Mouse (Mus musculus) monocyte, adult 5-6 weeks (primary cell): ENCODE data around the gene Ppp1r10. TPM values are rescaled to one million over a fixed set of nuclear protein-coding genes. Genes with fewer than 3 reads are reported as not detected.
A peak's percentile ranks its signal among the peaks of the same experiment; 100 is the strongest.

ENCODE experiments used
- ATAC-seq: fragments of 153-309, 156-312 bp; replicated peaks from 2 replicates; pipeline ENCODE4 v1.8.0; 2017; ENCODE audit warnings: mild to moderate bottlenecking; ENCODE audit not compliant: low TSS enrichment, insufficient number of reproducible peaks, severe bottlenecking, poor library complexity, low FRiP score
- total RNA-seq: library from RNA; stranded (forward); fragments of 200-1000, 200-491, 200-594 nt; gene quantifications from 3 replicates; pipeline ENCODE4 v1.2.3, GENCODE M21; 2017

Gene Ppp1r10
- total RNA-seq, 1 experiment from 2014 or later = 106 TPM

DNA sequence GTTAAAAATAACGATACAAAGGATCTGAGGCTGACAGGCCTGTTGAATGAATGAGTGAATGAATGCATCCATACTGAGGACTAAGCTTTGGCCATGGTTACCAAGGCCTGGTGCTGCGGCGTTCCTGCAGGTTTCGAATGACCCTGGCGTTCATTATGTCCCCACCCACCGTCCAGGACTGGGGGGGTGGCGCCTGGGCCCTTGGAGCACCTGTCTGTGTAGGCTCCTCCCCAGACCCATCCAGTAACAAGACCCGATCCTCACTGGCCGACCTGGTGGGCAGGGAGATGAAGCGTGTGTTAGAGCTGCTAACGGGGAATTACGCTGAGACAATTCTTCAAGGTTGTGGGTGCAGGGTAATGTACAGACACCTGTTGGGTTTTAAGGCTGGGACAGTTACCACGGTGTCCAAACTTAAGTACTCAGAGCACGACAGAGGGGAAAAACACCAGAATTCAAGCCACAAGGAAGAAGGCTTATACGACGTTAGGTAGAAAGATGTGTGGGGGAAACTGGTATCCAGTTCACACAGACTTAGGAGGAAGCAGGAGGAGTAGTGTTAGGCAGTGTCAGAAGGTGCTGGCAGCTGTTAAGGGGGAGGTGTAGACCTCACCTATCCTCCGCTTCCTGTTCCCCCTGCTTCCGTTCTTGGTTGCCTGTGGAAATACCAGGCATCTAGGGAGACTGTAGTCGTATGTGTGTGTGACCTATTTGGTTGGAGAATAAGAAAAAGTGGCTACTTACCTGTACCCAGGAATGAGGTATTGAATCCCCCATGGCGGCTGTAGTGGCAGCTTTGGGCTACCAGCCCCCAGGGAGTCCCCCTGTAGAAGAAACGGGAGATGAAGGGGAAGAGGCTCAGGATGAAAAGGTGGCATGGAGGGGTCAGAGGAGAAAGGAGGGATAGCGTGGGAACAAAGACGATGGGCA is 18.3 kb upstream of the Ppp1r10 start:
- ATAC-seq = no peak

DNA sequence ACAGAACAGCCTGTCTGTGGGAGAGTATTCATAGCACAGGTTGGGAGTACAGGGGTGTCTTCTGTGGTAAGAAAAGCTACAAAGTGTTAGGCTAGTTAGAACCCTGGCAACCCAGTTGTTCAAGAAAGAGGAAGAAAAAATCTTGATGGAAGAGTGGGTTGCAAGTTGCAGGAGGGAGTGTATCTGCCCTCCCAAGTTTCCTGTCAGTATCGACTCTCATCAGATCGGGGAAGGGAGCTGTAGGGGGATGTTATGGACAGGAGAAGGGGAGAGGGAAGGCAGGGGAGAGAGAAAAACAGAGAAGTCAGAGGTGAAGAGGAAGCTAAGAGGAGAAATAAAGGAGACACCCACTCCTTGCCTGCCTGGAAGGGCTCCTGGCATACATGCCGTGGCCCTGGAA is 15.6 kb upstream of the Ppp1r10 start:
- ATAC-seq = no peak

DNA sequence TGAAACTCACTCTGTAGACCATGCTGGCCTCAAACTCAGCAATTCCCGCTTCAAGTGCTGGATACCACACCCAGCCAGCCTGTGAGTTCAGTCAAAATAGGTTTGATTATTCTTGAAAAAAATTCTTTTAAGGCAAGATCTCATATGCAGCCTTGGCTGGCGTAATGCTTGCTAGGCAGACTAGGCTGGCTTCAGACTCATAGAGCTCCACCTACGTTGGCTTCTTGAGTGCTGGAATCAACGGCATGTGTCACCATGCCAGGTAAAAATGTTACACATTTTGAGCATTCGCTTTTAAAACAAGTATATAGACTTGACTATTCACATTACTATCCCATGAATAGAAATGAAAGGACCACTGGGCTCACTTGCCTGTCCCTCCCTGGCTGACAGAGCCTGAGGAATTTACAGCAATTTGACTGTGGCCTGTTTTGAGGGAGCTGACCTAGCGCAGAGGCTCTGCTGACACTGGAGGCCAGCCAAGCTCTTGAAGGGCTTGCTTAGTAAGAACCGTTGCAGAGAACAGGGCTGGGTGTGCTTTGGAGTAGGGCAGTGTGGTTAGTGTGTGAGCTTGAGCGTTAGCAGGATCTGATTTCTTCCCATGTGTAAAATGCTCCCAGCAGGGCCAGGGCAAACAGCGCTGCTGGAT is 12.8 kb upstream of the Ppp1r10 start:
- no peak for ATAC-seq

DNA sequence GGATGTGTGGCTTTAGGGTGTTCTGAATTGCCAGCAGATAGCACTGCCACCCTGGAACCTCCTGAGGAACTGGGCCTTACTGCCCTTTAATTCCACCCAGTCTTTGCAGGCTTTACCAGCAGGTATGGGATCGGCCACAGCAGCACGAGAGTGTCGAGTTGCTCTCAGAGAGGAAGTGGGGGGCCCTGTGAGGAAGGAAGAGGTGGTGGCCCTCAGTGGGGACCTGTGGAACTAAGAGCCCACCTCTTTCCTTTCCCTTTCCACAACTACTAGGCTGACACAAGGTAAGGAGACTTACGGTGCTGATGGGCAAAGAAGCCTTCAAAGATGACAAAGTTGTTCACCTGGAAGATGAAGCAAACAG is 12.3 kb upstream of the Ppp1r10 start:
- ATAC-seq = no peak

DNA sequence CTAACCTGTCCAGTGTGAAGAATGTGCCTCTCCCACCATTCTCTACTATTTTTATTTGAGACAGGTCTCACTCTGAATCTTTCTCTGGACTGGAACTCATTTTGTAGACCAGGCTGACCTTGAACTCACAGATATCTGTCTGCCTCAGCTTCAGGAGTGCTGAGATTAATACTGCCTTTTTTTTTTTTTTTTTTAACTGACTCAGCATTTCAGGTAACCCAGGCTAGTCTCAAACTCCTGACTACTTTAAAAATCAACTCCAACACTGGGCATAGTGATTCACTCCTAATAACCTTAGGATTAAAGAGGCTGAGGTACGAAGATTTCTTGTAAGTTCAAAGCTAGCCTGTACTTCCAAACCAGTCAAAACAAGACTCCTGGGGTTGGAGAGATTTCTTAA is 10.6 kb upstream of the Ppp1r10 start:
- ATAC-seq = no peak

DNA sequence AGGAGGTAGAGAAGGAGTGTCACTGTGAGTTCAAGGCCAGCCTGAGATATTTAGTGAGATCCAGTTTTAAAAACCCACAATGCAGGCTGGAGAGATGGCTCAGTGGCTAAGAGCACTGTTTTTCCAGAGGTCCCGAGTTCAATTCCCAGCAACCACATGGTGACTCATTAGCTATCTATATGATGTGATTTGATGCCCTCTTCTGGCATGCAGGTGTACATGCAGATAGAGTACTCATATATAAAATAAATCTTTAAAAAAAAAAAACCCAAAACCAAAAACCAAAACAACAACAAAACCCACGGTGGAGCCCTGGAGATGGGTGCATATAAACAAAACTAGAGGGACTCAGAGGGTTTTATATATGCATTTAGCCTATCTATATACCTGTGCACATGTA is 8.6 kb upstream of the Ppp1r10 start:
- ATAC-seq = no peak

DNA sequence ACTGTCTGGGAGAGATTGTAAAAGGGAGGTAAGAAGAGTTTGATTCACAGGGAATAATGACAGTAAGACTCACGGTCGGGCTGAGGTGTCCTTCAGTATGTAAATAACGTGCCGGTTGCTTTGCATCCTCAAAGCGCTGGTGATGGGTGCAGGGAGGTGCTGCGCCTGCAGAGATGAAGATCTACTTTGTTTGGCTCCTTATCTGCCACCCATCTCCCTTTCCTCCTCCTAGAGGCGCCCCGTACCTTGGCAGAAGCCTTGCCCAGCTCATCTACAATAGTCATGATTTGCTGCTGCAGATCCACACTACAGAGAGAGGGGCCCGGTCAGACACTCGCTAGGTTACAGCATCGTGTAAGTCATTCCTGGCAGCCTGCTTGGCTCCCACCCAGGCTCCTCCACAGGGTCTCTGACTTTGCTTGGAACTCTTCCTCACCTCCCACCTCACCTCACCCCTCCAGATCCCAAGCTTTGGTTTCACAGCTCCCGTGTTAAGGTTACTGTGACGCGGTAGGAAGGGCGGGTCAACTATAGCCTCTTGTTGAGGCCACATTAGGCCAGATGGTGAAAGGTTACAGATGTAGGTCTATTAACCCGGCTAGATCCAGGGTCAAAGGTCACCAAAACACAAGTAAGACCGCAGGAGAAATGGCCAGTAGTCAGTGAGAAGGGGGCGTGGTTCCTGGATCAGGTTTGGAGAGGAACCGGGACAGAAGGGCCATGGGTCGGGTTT is 6.9 kb upstream of the Ppp1r10 start:
- ATAC-seq = peak; percentile 40; the same call in 1 of the 2 replicates

DNA sequence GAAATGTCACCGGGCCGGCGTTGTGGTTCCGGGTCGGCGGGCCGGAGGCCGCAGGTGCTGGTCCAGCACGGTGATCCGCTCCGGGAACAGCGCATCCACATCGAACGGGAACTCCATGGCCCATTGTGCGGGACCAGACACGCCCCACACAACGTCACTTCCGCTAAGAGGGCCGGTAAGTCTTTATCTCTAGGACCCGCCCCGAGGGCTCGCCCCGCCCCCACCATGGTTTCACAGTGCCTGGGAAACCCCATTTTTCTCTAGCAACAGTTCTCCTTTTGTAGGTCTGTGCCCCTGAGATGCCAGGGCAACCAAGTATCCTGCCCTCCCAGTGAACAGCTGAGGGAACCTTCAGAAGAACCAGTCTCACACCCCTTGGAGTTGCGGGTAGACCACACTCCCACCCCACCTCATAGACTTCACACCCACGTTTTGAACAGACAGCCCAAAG is 6.3 kb upstream of the Ppp1r10 start, which contains the start of gene Atat1:
Gene Atat1, minus strand, starts transcription at position 157 of the 451 bp plus-strand sequence.
- ATAC-seq = peak; percentile 83

DNA sequence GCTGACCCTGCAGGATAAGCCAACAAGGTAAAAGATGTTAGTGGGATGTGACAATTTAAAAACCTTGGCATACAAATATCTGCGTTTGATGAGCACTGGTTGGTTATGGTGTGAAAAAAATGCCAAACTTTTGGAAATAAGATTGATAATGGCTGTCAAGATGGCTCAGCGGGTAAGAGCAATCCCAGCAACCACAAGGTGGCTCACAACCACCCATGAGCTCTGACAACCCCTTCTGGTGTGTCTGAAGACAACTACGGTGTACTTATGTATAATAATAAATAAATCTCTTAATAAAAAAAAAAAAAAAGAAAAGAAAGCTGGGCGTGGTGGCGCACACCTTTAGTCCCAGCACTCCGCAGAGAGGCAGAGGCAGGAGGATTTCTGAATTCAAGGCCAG is 1.3 kb upstream of the Ppp1r10 start:
- no peak for ATAC-seq

DNA sequence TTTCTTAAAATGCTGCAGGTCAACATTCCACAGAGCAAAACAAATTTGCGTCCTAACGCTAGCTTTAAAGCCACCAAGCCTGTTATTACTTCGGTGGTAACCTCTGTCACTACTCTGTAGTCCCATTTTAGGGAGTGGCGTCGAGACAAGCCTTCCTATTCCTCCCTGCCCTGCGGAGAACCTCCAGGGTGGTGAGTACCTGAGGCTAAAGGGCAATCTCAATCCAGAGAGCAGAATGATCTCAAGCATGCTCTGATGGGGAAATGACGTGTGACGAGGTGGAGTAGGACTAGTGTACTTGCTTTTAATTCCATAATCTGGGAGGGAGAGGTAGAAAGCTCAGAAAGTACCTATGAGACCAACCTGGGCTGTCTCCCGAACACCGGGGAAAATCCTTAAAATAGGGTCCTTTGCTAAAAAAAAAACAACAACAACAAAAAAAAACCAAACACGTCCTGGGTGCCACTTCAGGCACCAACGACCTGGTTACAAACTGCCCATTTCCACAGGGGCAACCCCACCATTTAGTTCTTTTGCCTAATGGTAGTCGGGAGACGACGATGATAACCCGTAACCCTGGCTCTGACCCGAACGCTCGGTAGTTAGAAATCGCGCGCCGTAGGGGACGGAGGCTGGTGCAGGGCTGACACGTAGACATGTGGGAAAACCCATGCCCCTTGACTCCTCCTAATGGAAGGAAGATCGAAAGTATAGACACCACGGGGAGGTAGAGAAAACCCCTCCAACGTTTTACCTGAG is 517 bp upstream of the Ppp1r10 start:
- no peak; the same call in 1 of the 2 replicates for ATAC-seq

DNA sequence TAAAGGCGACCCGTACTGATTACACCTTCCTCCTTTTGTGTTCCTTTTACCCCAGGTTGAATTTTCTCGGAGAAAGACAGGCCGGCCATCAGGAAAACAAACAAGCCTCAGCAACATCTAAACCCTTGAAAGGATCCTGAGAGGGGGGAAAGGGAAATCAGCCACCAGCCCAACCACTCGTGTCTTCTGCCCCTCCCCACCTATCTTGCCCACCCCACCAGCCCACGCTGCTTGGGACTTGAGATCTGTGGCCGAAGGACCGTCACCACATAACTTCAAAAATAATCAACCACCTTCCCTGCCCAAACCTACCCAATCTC is 869 bp downstream of the Ppp1r10 start:
- ATAC-seq = no peak

DNA sequence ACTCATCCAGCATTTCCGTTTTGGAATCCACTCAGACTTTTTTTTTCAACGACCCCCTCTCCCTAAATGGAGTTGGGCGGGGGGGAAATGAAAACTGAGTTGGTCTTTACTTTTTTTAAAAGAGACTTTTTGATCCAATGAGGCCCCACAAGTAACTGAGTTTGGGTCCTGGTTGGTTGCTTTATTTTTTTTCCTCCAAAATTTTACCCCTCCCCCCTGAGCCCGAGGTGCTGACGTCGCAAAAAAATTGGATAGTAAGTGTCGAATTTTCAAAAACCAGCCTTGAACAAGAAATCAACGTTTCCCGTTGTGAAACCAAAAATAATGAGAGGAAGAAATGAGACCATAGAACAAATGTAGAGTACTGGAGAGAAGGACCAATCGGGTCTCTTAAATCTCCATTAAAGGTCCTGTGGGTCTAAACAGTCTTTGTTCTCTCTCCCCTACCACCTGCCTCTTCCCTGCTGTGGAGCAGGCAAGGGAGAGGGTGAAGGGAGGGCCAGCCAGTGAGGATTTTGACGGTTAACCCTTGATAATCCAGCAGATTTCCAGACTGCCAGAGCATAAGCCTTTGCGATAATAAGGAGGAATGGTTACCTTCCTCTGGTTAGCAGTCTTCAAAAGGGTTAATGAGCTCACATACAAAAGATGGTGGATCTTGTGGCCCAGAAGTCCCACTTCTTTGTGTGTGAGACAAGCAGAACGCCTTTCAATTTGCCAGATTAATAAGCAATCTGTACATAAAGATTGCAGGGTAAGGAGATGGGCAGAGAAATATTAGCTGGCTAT is 1.4 kb downstream of the Ppp1r10 start:
- peak; percentile 7 for ATAC-seq

DNA sequence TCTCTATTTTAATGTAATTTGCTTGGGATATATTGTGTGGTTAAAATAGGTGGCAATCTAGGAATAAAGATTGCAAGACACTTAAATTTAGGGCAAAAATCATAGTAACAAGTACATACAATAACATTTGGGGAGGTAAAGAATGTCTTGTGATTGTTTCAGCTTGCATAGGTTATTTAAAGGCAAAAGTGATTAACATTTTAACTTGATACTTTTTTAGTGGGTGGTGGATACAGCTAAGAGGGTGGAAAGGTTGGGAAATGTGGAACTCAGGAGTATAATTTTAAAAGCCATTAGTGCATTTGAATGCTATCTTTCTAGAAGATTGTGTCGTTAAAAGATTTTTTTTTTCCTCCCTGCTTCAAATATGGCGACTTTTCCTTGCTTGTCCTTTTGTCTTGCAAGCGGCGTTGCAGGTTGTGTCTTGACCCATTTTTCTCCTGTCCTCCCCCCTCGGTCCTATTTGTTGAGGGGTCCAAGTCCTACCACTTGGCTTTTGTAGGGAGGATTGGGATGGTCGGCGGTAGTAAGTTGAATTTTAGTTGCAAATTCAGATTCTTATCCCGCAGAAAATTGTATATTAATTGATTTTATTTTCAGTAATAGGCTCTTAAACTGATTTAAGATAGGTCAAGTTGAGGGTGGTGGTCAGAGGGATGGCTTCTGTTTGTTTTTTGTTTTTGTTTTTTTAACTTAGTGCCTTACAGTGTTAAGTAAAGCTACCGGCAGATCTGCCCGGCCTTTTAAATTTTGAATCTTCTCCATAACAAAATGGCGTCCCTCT is 2.2 kb downstream of the Ppp1r10 start:
- no peak for ATAC-seq

DNA sequence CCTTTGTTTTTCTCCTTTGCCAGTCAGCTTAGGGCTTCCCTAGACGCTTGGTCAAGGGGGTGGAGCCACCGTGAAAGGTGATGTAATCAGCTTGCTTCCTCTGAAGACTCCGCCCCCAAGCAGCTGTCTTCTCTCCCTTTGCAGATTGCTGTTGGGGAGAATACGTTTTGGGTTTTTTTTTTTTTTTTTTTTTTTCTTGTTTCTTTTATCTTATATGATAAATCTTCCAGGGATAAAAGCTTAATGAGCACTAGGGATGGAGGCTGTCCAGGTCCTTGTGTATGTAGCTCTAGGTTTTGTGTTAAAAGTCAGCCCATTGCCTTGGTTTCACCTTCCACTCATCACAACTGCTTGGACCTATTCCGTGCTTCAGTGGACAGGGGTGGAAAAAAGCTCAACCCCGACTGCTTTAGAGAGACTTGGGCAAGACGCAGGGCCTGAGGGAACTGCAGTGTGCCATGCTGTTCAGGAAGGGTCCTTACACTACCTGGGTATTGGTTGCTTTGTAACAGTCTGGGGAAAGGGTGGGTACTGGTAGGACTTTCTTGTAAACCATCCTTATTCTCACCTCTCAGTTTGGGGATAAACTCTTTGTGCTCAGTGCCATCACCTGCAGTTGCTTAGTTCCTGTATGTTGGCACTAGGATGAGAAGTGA is 3.0 kb downstream of the Ppp1r10 start:
- peak; percentile 52 for ATAC-seq

DNA sequence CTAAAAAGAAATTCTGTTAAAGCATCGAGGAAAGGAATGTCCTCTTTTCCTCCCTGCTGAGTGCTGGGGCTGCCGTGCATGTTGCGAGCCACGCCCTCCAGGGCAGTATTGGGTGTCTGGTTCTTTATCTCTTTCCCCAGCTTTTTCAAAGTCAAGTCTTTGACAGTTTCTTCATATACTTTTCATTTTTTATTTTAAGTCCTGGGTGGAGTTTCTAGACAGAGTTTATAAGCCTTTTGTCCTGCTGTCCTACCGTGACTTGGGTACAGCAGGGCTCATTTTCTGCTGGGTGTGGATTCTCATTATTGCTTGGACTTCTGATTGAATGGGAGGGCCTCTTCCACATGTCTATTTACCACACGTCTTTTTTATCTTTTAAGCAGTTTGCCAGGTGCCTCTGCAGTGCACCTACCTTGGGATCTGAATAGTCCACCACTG is 3.6 kb downstream of the Ppp1r10 start:
- no peak for ATAC-seq

DNA sequence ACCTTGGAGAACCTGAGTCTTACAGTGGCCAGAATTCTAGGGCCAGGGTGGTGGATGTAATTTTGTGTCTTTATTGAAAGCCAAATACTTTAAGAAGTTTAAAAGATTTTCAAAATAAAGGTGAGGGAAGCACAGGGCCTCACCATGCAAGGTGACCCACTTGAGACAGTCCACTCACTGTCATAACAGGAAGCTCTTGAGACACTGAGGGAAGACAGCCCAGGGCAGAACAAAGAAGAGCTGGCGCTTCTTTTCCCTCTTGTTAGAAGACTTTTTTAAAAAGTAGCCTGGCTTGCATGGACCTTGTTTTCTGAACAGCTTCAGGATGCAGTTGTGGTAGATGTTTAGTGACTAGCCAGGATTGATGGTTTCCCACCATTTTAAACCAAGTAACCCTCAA is 4.2 kb downstream of the Ppp1r10 start:
- ATAC-seq = no peak
